Mouse (Mus musculus): ENCODE measurements around the gene Olfr130. TPM values are rescaled to one million over a fixed set of nuclear protein-coding genes. Genes with fewer than 3 reads are reported as not detected.

The Olfr130 gene
- not detected in 2 replicates for polyA plus RNA-seq (2015; fragmentation: Nextera tagmentation; extraction: Ambion mirVana)

DNA sequence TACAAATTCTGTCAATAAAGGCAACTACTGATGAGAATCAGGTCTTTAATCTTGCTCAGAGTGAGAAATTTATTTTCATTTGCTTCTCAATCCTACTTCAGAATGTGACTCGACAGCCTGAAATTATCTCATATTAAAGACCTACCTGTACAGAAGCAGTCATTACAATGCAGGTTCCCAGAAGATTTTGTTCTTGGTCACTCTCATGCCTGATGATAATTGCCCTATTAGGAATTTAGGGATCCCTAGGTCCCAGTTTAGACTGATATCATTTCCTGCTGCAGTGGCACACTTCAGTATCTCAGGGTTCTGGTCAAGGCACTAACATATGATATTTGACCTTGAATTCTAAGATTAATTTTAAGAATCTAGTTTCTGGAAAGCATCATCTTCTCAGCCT, at the start of gene Olfr130:
TSS of gene Olfr130 (plus strand) at position 301 of the 400 bp plus-strand sequence.
- Histone ChIP-seq H3K4me2 (no peak within 1 kb of the TSS), H3K27me3 (no peaks in the 10 kb centered on the region), H3K36me3 (no peaks in the 10 kb centered on the region), H3K27ac (no peak within 1 kb of the TSS), H3K9me3 (no peaks in the 10 kb centered on the region), H3K9ac (no peak within 1 kb of the TSS), H3K4me3 (no peak within 1 kb of the TSS), H3K4me1 (no peaks in the 10 kb centered on the region)
- no peak for ATAC-seq (ENCODE audit: insufficient number of reproducible peaks, insufficient read depth, low FRiP score, low TSS enrichment, low read depth)
- WGBS, result 81% methylated on average over 1 of the region's 1 CpGs

DNA sequence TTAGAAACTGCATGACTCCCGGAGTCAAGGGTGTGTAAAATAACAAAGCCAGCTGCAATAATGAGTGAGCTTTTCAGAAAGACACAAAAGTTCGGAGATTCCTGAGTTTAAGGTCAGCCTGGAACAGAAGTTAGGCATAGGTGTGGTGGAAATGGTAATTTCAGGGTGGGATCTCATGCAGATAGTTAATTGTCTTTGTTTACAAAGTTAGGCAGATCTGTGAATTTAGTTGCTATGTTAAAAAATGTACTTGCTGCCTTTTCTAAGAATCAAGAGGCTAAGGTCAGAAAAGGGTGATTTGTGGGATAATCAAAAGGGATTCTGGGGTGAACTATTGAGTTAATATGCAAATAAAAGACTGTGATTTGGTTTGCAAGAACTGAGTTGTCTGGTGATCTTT, 47.4 kb upstream of the Olfr130 start:
- H3K9me3 ChIP-seq, result peaks cover 4% of the 10 kb centered on the region; the same call in 1 of the 2 replicates
- H3K4me3 ChIP-seq, result no peak overlapping the region
- H3K36me3 ChIP-seq, result no peaks in the 10 kb centered on the region
- ATAC-seq (ENCODE audit: insufficient number of reproducible peaks, insufficient read depth, low FRiP score, low TSS enrichment, low read depth), result no peak
- H3K27ac ChIP-seq, result no peak overlapping the region
- no peaks in the 10 kb centered on the region for H3K4me1 ChIP-seq
- H3K4me2 ChIP-seq, result no peak overlapping the region
- 74% methylated on average over 2 of the region's 2 CpGs for WGBS
- H3K27me3 ChIP-seq, result no peaks in the 10 kb centered on the region
- no peak overlapping the region for H3K9ac ChIP-seq

DNA sequence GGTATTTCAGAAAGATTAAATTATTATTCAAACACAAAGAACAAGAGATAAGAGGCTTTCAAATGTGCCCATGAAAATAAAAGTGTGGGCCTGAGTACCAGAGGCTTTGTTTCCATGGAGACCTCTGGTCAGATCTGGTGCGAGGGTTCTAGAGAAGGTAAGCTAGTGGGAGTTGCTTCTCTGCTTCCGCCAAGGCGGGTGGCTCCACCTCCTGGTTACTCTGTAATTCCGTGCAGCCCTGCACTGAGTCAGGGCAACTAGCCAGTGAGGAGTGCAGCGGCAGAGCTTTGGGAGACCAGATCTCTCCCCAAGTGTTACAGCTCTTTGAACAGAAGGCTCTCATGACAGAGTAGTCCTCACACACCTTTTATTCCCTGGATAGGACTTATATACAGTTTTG, 37.4 kb upstream of the Olfr130 start:
- H3K9ac ChIP-seq, result no peak overlapping the region
- no peak overlapping the region for H3K27ac ChIP-seq
- no peak overlapping the region for H3K4me3 ChIP-seq
- H3K36me3 ChIP-seq, result no peaks in the 10 kb centered on the region
- H3K4me1 ChIP-seq, result no peaks in the 10 kb centered on the region
- no peak overlapping the region for H3K4me2 ChIP-seq
- H3K27me3 ChIP-seq, result no peaks in the 10 kb centered on the region
- WGBS, result 31% methylated on average over 5 of the region's 5 CpGs
- no peak for ATAC-seq (ENCODE audit: insufficient number of reproducible peaks, insufficient read depth, low FRiP score, low TSS enrichment, low read depth)
- no peaks in the 10 kb centered on the region for H3K9me3 ChIP-seq

DNA sequence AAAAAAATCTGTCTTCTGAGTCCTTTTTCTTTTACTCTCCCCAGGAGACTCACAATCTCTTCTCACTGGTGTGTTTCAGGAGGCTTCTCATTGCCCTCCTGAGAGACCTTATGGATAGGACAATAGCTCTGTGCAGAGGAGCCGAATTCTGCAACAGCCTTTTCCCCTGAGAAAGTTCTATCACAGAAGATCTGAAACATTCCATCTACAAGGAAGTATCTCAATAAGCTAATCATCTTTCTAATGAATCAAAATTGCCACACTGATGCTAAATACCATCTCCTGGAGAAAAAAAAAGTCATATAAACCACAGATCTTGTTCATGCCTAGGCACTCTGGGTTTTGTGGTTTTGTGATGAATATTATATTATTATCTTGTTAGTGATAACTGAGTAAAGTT, 3.7 kb upstream of the Olfr130 start, which contains the start of gene Olfr129:
TSS of gene Olfr129 (minus strand) at position 101 of the 400 bp plus-strand sequence.
- Histone ChIP-seq H3K9ac (no peak within 1 kb of the TSS), H3K4me2 (no peak within 1 kb of the TSS), H3K36me3 (no peaks in the 10 kb centered on the region), H3K4me1 (no peaks in the 10 kb centered on the region), H3K9me3 (no peaks in the 10 kb centered on the region), H3K27ac (no peak within 1 kb of the TSS), H3K27me3 (no peaks in the 10 kb centered on the region), H3K4me3 (no peak within 1 kb of the TSS)
- 62% methylated on average over 1 of the region's 1 CpGs for WGBS
- no peak for ATAC-seq (ENCODE audit: insufficient number of reproducible peaks, insufficient read depth, low FRiP score, low TSS enrichment, low read depth)

DNA sequence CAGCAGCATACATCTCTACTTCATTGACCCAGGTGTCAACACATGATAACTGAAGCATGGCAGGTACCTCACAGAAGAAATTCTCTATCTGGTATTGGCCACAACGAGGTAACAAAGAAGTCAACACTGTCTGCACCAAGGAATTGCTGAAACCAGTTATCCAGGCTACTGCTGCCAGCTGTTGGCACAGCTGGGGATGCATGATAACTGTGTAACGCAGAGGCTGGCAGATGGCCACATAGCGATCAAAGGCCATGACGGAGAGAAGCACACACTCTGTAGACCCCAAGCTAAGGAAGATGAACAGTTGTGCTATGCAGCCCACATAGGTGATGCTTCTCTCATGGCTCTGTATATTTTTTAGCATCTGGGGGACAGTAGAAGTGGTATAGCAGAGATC, 18.6 kb downstream of the Olfr130 start:
- ATAC-seq (ENCODE audit: insufficient number of reproducible peaks, insufficient read depth, low FRiP score, low TSS enrichment, low read depth), result no peak
- Histone ChIP-seq H3K4me1 (no peaks in the 10 kb centered on the region), H3K4me3 (no peak overlapping the region), H3K27me3 (no peaks in the 10 kb centered on the region), H3K9me3 (no peaks in the 10 kb centered on the region), H3K36me3 (no peaks in the 10 kb centered on the region), H3K9ac (no peak overlapping the region), H3K4me2 (no peak overlapping the region), H3K27ac (no peak overlapping the region)
- 85% methylated on average over 4 of the region's 4 CpGs for WGBS

DNA sequence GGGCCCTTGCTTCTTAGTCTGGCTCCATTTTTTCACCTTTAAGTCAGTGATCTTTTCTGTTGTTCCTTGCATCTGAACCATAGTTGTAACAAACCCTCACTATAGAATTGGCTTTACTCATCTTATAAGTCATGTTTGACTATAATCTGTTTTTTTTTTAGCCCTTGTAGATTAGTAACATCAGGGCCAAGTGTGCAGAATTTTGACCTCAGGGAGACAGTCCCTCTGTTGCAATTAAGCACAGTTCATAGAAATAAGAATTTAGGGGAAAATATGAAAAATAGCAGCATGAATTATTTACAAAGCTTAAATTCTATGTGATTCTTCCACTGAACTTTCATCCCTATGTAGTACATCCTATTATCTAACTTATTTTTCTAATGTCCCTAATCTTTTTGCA, 24.9 kb downstream of the Olfr130 start, which contains the start of gene Olfr131:
TSS of gene Olfr131 (minus strand) at position 101 of the 400 bp plus-strand sequence.
- H3K27me3 ChIP-seq, result no peaks in the 10 kb centered on the region
- ATAC-seq (ENCODE audit: insufficient number of reproducible peaks, insufficient read depth, low FRiP score, low TSS enrichment, low read depth), result no peak
- H3K9me3 ChIP-seq, result no peaks in the 10 kb centered on the region
- no peaks in the 10 kb centered on the region for H3K36me3 ChIP-seq
- no peak within 1 kb of the TSS for H3K4me2 ChIP-seq
- no peak within 1 kb of the TSS for H3K4me3 ChIP-seq
- H3K27ac ChIP-seq, result no peak within 1 kb of the TSS
- H3K4me1 ChIP-seq, result no peaks in the 10 kb centered on the region
- no peak within 1 kb of the TSS for H3K9ac ChIP-seq

Other genes starting within 250 kb of the Olfr130 start
- not detected in 2 replicates for gene Olfr125, start 231.0 kb upstream of the Olfr130 start, polyA plus RNA-seq (2015; fragmentation: Nextera tagmentation; extraction: Ambion mirVana)
- gene Olfr126, start 216.4 kb upstream of the Olfr130 start, polyA plus RNA-seq (2015; fragmentation: Nextera tagmentation; extraction: Ambion mirVana), result not detected in 2 replicates
- gene Olfr127, start 163.5 kb upstream of the Olfr130 start, polyA plus RNA-seq (2015; fragmentation: Nextera tagmentation; extraction: Ambion mirVana), result not detected in 2 replicates
- gene Olfr128, start 143.4 kb upstream of the Olfr130 start, polyA plus RNA-seq (2015; fragmentation: Nextera tagmentation; extraction: Ambion mirVana), result not detected in 2 replicates
- gene Olfr761, start 110.8 kb upstream of the Olfr130 start, polyA plus RNA-seq (2015; fragmentation: Nextera tagmentation; extraction: Ambion mirVana), result not detected in 2 replicates
- gene Olfr129, start 3.8 kb upstream of the Olfr130 start, polyA plus RNA-seq (2015; fragmentation: Nextera tagmentation; extraction: Ambion mirVana), result not detected in 2 replicates
- gene Olfr131, start 24.8 kb downstream of the Olfr130 start, polyA plus RNA-seq (2015; fragmentation: Nextera tagmentation; extraction: Ambion mirVana), result not detected in 2 replicates
- gene Olfr132, start 70.6 kb downstream of the Olfr130 start, polyA plus RNA-seq (2015; fragmentation: Nextera tagmentation; extraction: Ambion mirVana), result not detected in 2 replicates
- gene Olfr133, start 81.4 kb downstream of the Olfr130 start, polyA plus RNA-seq (2015; fragmentation: Nextera tagmentation; extraction: Ambion mirVana), result not detected in 2 replicates
- gene Olfr134, start 107.5 kb downstream of the Olfr130 start, polyA plus RNA-seq (2015; fragmentation: Nextera tagmentation; extraction: Ambion mirVana), result not detected in 2 replicates
- not detected in 2 replicates for gene Olfr135, start 140.4 kb downstream of the Olfr130 start, polyA plus RNA-seq (2015; fragmentation: Nextera tagmentation; extraction: Ambion mirVana)
- not detected in 2 replicates for gene Olfr138, start 197.1 kb downstream of the Olfr130 start, polyA plus RNA-seq (2015; fragmentation: Nextera tagmentation; extraction: Ambion mirVana)
- not detected in 2 replicates for gene Olfr137, start 243.6 kb downstream of the Olfr130 start, polyA plus RNA-seq (2015; fragmentation: Nextera tagmentation; extraction: Ambion mirVana)